Mouse (Mus musculus): Measurements from ENCODE around the gene Brdt. TPM values are rescaled to one million over a fixed set of nuclear protein-coding genes. Genes with fewer than 3 reads are reported as not detected.
A peak's percentile ranks its signal among the peaks of the same experiment; 100 is the strongest.

Gene Brdt
- 1.8 and 2.9 TPM in 2 replicates for polyA plus RNA-seq (2014; fragmentation: Nextera tagmentation; extraction: Ambion mirVana)

- H3K4me2 ChIP-seq (ENCODE audit: low read depth): no peak within 1 kb of the TSS
- 90% methylated on average over 30 of the region's 30 CpGs for WGBS
- H3K4me1 ChIP-seq (ENCODE audit: control insufficient read depth, insufficient read depth, low read length): no peaks in the 10 kb centered on the region
- no peaks in the 10 kb centered on the region for H3K27me3 ChIP-seq (ENCODE audit: control insufficient read depth, insufficient read depth, low read length)
- H3K4me3 ChIP-seq (ENCODE audit: low read depth, low read length): no peak within 1 kb of the TSS
- ATAC-seq (ENCODE audit: insufficient read depth, low FRiP score, low TSS enrichment) (no peak), DNase-seq (ENCODE audit: low spot score) (no peak)
- no peaks in the 10 kb centered on the region for H3K9me3 ChIP-seq (ENCODE audit: control insufficient read depth, low read length)
- H3K9ac ChIP-seq (ENCODE audit: low read length): no peak within 1 kb of the TSS
- no peaks in the 10 kb centered on the region for H3K36me3 ChIP-seq (ENCODE audit: control insufficient read depth, insufficient read depth, low read length)
- H3K27ac ChIP-seq (ENCODE audit: low read depth, low read length): no peak within 1 kb of the TSS
These were observed at the start of gene Brdt for GRCm38 (mm10) chr5:107330916-107331421. Gene Brdt (plus strand): TSS chr5:107331159.

- Histone ChIP-seq H3K4me1 (ENCODE audit: control insufficient read depth, insufficient read depth, low read length) (no peaks in the 10 kb centered on the region), H3K4me3 (ENCODE audit: low read depth, low read length) (no peak overlapping the region), H3K27ac (ENCODE audit: low read depth, low read length) (no peak overlapping the region), H3K36me3 (ENCODE audit: control insufficient read depth, insufficient read depth, low read length) (no peaks in the 10 kb centered on the region), H3K9ac (ENCODE audit: low read length) (no peak overlapping the region), H3K4me2 (ENCODE audit: low read depth) (no peak overlapping the region), H3K9me3 (ENCODE audit: control insufficient read depth, low read length) (no peaks in the 10 kb centered on the region), H3K27me3 (ENCODE audit: control insufficient read depth, insufficient read depth, low read length) (no peaks in the 10 kb centered on the region)
- ATAC-seq (ENCODE audit: insufficient read depth, low FRiP score, low TSS enrichment) (no peak), DNase-seq (ENCODE audit: low spot score) (no peak)
- 74% methylated on average over 9 of the region's 9 CpGs for WGBS
These were observed 48.2 kb upstream of the Brdt start for GRCm38 (mm10) chr5:107282561-107283307.

- no peak overlapping the region for H3K4me2 ChIP-seq (ENCODE audit: low read depth)
- H3K4me3 ChIP-seq (ENCODE audit: low read depth, low read length): no peak overlapping the region
- H3K27me3 ChIP-seq (ENCODE audit: control insufficient read depth, insufficient read depth, low read length): peaks cover 6% of the 10 kb centered on the region; the same call in 1 of the 2 replicates
- ATAC-seq (ENCODE audit: insufficient read depth, low FRiP score, low TSS enrichment): no peak
- no peak overlapping the region for H3K27ac ChIP-seq (ENCODE audit: low read depth, low read length)
- no peak for DNase-seq (ENCODE audit: low spot score)
- WGBS: 77% methylated on average over 10 of the region's 10 CpGs
- no peak overlapping the region for H3K9ac ChIP-seq (ENCODE audit: low read length)
- H3K4me1 ChIP-seq (ENCODE audit: control insufficient read depth, insufficient read depth, low read length): peaks cover 3% of the 10 kb centered on the region; the same call in 1 of the 2 replicates
- H3K9me3 ChIP-seq (ENCODE audit: control insufficient read depth, low read length): no peaks in the 10 kb centered on the region
- H3K36me3 ChIP-seq (ENCODE audit: control insufficient read depth, insufficient read depth, low read length): no peaks in the 10 kb centered on the region
These were observed 46.9 kb upstream of the Brdt start for GRCm38 (mm10) chr5:107283935-107284524.

GRCm38 (mm10) chr5:107285563-107285962 is 45.4 kb upstream of the Brdt start:
- 84% methylated on average over 6 of the region's 6 CpGs for WGBS
- no peak for ATAC-seq (ENCODE audit: insufficient read depth, low FRiP score, low TSS enrichment)
- H3K27me3 ChIP-seq (ENCODE audit: control insufficient read depth, insufficient read depth, low read length): peaks cover 6% of the 10 kb centered on the region; the same call in 1 of the 2 replicates
- H3K27ac ChIP-seq (ENCODE audit: low read depth, low read length): no peak overlapping the region
- no peak for DNase-seq (ENCODE audit: low spot score)
- peaks cover 3% of the 10 kb centered on the region; the same call in 1 of the 2 replicates for H3K4me1 ChIP-seq (ENCODE audit: control insufficient read depth, insufficient read depth, low read length)
- no peaks in the 10 kb centered on the region for H3K36me3 ChIP-seq (ENCODE audit: control insufficient read depth, insufficient read depth, low read length)
- no peak overlapping the region for H3K4me2 ChIP-seq (ENCODE audit: low read depth)
- no peaks in the 10 kb centered on the region for H3K9me3 ChIP-seq (ENCODE audit: control insufficient read depth, low read length)
- H3K4me3 ChIP-seq (ENCODE audit: low read depth, low read length): no peak overlapping the region
- H3K9ac ChIP-seq (ENCODE audit: low read length): no peak overlapping the region

GRCm38 (mm10) chr5:107287254-107287907 is 43.6 kb upstream of the Brdt start:
- H3K9ac ChIP-seq (ENCODE audit: low read length): no peak overlapping the region
- H3K9me3 ChIP-seq (ENCODE audit: control insufficient read depth, low read length): no peaks in the 10 kb centered on the region
- H3K4me3 ChIP-seq (ENCODE audit: low read depth, low read length): no peak overlapping the region; the same call in 1 of the 2 replicates
- ATAC-seq (ENCODE audit: insufficient read depth, low FRiP score, low TSS enrichment) (no peak), DNase-seq (ENCODE audit: low spot score) (peak; percentile 68)
- H3K27ac ChIP-seq (ENCODE audit: low read depth, low read length): no peak overlapping the region
- H3K4me2 ChIP-seq (ENCODE audit: low read depth): no peak overlapping the region
- peaks cover 3% of the 10 kb centered on the region; the same call in 1 of the 2 replicates for H3K4me1 ChIP-seq (ENCODE audit: control insufficient read depth, insufficient read depth, low read length)
- H3K27me3 ChIP-seq (ENCODE audit: control insufficient read depth, insufficient read depth, low read length): peaks cover 6% of the 10 kb centered on the region; the same call in 1 of the 2 replicates
- 28% methylated on average over 6 of the region's 6 CpGs for WGBS
- no peaks in the 10 kb centered on the region for H3K36me3 ChIP-seq (ENCODE audit: control insufficient read depth, insufficient read depth, low read length)

- ATAC-seq (ENCODE audit: insufficient read depth, low FRiP score, low TSS enrichment) (no peak), DNase-seq (ENCODE audit: low spot score) (no peak)
- Histone ChIP-seq H3K27me3 (ENCODE audit: control insufficient read depth, insufficient read depth, low read length) (peaks cover 6% of the 10 kb centered on the region; the same call in 1 of the 2 replicates), H3K9me3 (ENCODE audit: control insufficient read depth, low read length) (no peaks in the 10 kb centered on the region), H3K27ac (ENCODE audit: low read depth, low read length) (no peak overlapping the region), H3K36me3 (ENCODE audit: control insufficient read depth, insufficient read depth, low read length) (no peaks in the 10 kb centered on the region), H3K4me3 (ENCODE audit: low read depth, low read length) (peak overlapping the region; percentile 73; the same call in 1 of the 2 replicates), H3K4me1 (ENCODE audit: control insufficient read depth, insufficient read depth, low read length) (peaks cover 3% of the 10 kb centered on the region; the same call in 1 of the 2 replicates), H3K4me2 (ENCODE audit: low read depth) (peak overlapping the region; percentile 98), H3K9ac (ENCODE audit: low read length) (no peak overlapping the region)
- WGBS: 44% methylated on average over 5 of the region's 5 CpGs
These were observed 43.1 kb upstream of the Brdt start for GRCm38 (mm10) chr5:107287908-107288267.

- H3K27me3 ChIP-seq (ENCODE audit: control insufficient read depth, insufficient read depth, low read length): peaks cover 6% of the 10 kb centered on the region; the same call in 1 of the 2 replicates
- H3K4me3 ChIP-seq (ENCODE audit: low read depth, low read length): peak overlapping the region; percentile 73
- DNase-seq (ENCODE audit: low spot score) (peak; percentile 56), ATAC-seq (ENCODE audit: insufficient read depth, low FRiP score, low TSS enrichment) (peak; percentile 24)
- H3K4me1 ChIP-seq (ENCODE audit: control insufficient read depth, insufficient read depth, low read length): peaks cover 3% of the 10 kb centered on the region; the same call in 1 of the 2 replicates
- peak overlapping the region; percentile 59 for H3K9ac ChIP-seq (ENCODE audit: low read length)
- peak overlapping the region; percentile 98 for H3K4me2 ChIP-seq (ENCODE audit: low read depth)
- H3K36me3 ChIP-seq (ENCODE audit: control insufficient read depth, insufficient read depth, low read length): no peaks in the 10 kb centered on the region
- H3K9me3 ChIP-seq (ENCODE audit: control insufficient read depth, low read length): no peaks in the 10 kb centered on the region
- WGBS: under 1% methylated on average over 61 of the region's 62 CpGs
- H3K27ac ChIP-seq (ENCODE audit: low read depth, low read length): no peak overlapping the region
These were observed 42.3 kb upstream of the Brdt start for GRCm38 (mm10) chr5:107288427-107289233.

- WGBS: 0% methylated on average over 31 of the region's 54 CpGs
- peak within 1 kb of the TSS; percentile 59 for H3K9ac ChIP-seq (ENCODE audit: low read length)
- peak within 1 kb of the TSS; percentile 73 for H3K4me3 ChIP-seq (ENCODE audit: low read depth, low read length)
- peaks cover 6% of the 10 kb centered on the region; the same call in 1 of the 2 replicates for H3K27me3 ChIP-seq (ENCODE audit: control insufficient read depth, insufficient read depth, low read length)
- peaks cover 3% of the 10 kb centered on the region; the same call in 1 of the 2 replicates for H3K4me1 ChIP-seq (ENCODE audit: control insufficient read depth, insufficient read depth, low read length)
- peak within 1 kb of the TSS; percentile 98 for H3K4me2 ChIP-seq (ENCODE audit: low read depth)
- peak; percentile 88 for DNase-seq (ENCODE audit: low spot score)
- H3K9me3 ChIP-seq (ENCODE audit: control insufficient read depth, low read length): no peaks in the 10 kb centered on the region
- peak; percentile 94 for ATAC-seq (ENCODE audit: insufficient read depth, low FRiP score, low TSS enrichment)
- H3K27ac ChIP-seq (ENCODE audit: low read depth, low read length): peak within 1 kb of the TSS; percentile 21; the same call in 1 of the 2 replicates
- no peaks in the 10 kb centered on the region for H3K36me3 ChIP-seq (ENCODE audit: control insufficient read depth, insufficient read depth, low read length)
These were observed 41.7 kb upstream of the Brdt start, which contains the start of gene Tgfbr3 for GRCm38 (mm10) chr5:107289234-107289764. Gene Tgfbr3 (minus strand): TSS chr5:107289629.
